Mouse (Mus musculus) bone marrow, adult 2 months (tissue): ENCODE data around the gene Serpinb6d.

Experiments used
- CTCF ChIP-seq: fragments of 200-500 bp; IDR thresholded peaks from 2 replicates; pipeline ENCODE4 v1.5.1; 2011; ENCODE audit warnings: low read length, control low read depth; ENCODE audit not compliant: control insufficient read depth, insufficient read depth
- POLR2A ChIP-seq: fragments of 200-500 bp; IDR thresholded peaks from 2 replicates; pipeline ENCODE4 v1.6.1; 2011; ENCODE audit warnings: low read depth, mild to moderate bottlenecking, control low read depth, low read length, borderline replicate concordance; ENCODE audit not compliant: control insufficient read depth

DNA sequence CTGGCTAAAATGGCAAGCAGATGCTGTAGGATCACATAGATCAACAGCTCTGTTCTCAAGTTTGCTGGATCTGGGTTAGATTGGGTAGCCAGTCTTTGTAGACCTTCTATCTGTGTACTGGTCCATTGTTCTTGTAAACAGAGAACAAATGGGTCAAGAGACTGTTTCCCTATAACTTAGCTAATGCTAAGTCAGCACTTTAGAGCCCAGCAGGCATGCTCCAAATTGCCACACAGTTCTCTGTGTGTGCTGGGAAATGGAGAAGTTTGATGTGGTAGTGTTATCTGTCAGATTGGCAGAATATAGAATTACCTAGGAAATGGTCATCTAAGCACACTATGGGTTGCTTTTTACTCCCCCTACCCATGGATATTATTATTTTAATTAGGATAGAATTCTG, 1.3 kb downstream of the Serpinb6d start:
- TF ChIP-seq CTCF (no peak), POLR2A (no peak)
